Mouse (Mus musculus): ENCODE data around the gene Insc. TPM values are rescaled to one million over a fixed set of nuclear protein-coding genes. Genes with fewer than 3 reads are reported as not detected.

Insc gene
- polyA plus RNA-seq, 1 experiment from 2014 or later = 3.2 TPM

GRCm38 (mm10) chr7:114892618-114893257 lies 149.2 kb downstream of the Insc start:
- Histone ChIP-seq H3K27me3 (replicated peaks) (no peaks in the 10 kb centered on the region), H3K36me3 (no peaks in the 10 kb centered on the region), H3K9ac (no peak overlapping the region), H3K4me2 (no peak overlapping the region), H3K4me3 (no peak overlapping the region), H3K9me3 (replicated peaks) (no peaks in the 10 kb centered on the region; the same call in 1 of the 2 replicates), H3K27ac (no peak overlapping the region), H3K4me1 (no peaks in the 10 kb centered on the region)
- no peak for ATAC-seq

DNA sequence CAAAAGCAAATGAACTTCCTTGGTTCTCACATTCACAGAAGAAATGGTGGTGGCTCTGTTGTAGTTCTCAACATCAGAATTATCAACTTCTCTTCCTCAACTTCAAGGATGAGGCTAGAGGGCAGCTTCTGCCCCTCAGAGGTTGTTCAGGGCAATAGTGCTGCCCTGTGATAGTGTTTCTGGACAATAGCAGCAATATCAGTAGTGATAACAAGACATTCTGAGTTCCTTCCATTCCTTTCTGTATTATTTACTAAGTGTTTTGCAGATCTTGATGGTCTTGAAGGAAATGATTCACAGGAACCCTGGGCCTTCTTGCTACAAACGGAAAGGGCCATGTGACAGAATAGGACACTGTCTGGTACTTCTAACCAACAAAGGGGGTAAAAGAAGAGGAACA lies 150.4 kb downstream of the Insc start:
- 42% methylated on average over 1 of the region's 1 CpGs for WGBS (ENCODE audit: insufficient replicate concordance)
- H3K27ac ChIP-seq = no peak overlapping the region
- ATAC-seq = no peak

DNA sequence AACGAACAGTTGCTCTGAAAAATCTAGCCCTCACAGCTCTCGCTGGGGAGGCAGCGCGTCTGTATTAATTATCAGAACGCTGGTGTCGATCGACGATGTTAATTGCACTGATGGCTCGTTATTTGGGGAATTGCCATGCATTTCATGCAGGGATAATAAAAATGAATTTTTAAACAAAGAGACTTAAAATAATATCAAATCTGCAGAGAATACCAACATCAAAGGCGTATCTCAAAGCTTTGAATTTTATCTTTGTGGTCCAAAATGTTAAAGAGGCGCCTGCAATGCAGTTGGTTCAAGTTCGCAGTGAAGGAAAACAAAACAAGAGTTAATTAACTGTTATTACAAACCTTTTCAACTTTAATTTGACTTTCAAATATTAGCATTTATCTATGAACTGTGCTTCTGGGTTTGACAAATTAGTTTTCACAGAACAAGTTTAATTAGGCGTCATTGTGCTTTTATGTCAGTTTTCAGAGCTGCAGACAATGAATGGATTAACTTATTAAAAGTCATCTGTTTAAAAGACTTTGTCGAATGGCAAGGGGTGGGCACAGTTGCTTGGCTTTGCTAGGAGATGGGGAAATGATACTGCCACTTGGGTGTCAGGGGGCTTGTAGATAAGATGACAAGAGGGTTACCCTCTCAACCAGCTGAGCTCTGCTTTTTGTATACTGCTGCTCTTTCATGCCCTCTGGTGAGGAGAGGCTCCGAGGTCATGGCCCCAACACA lies 153.6 kb downstream of the Insc start:
- H3K27ac ChIP-seq = no peak overlapping the region
- H3K4me1 ChIP-seq = no peaks in the 10 kb centered on the region
- 76% methylated on average over 15 of the region's 15 CpGs for WGBS (ENCODE audit: insufficient replicate concordance)
- no peaks in the 10 kb centered on the region for H3K9me3 ChIP-seq (replicated peaks)
- no peaks in the 10 kb centered on the region for H3K36me3 ChIP-seq
- no peak overlapping the region for H3K4me3 ChIP-seq
- H3K4me2 ChIP-seq = no peak overlapping the region
- H3K9ac ChIP-seq = no peak overlapping the region
- no peak for ATAC-seq
- no peaks in the 10 kb centered on the region for H3K27me3 ChIP-seq (replicated peaks)

More for the DNA sequence above, 150.4 kb downstream of the Insc start:
- Histone ChIP-seq H3K4me2 (no peak overlapping the region), H3K9ac (no peak overlapping the region), H3K36me3 (no peaks in the 10 kb centered on the region), H3K4me1 (no peaks in the 10 kb centered on the region), H3K27me3 (replicated peaks) (no peaks in the 10 kb centered on the region), H3K4me3 (no peak overlapping the region), H3K9me3 (replicated peaks) (no peaks in the 10 kb centered on the region)

Other genes starting within 250 kb of the Insc start
- gene Cyp2r1, start 180.7 kb upstream of the Insc start, polyA plus RNA-seq (2016; fragmentation: Nextera tagmentation; extraction: Ambion mirVana) = 0.68 and 1.4 TPM in 2 replicates
- gene Calca, start 107.3 kb upstream of the Insc start, polyA plus RNA-seq (2016; fragmentation: Nextera tagmentation; extraction: Ambion mirVana) = not detected in 2 replicates
- not detected in 2 replicates for gene Calcb, start 25.1 kb upstream of the Insc start, polyA plus RNA-seq (2016; fragmentation: Nextera tagmentation; extraction: Ambion mirVana)

All from liver, embryonic 12.5 days (tissue).